Mouse (Mus musculus) hindbrain, embryonic 14.5 days (tissue): ENCODE data around the gene Pxylp1. TPM values are rescaled to one million over a fixed set of nuclear protein-coding genes. Genes with fewer than 3 reads are reported as not detected.

Experiments
- polyA plus RNA-seq: library from polyadenylated mRNA; unstranded; fragments of >200 nt; fragmentation: Nextera tagmentation; extraction: Ambion mirVana; gene quantifications from 2 replicates; pipeline ENCODE4 v1.2.1, GENCODE M21; 2014

Gene Pxylp1
- polyA plus RNA-seq, 1 experiment from 2014 or later = 34.6 TPM

Other genes with a start within 250 kb of the Pxylp1 start
- gene Zbtb38, start 139.8 kb downstream of the Pxylp1 start, polyA plus RNA-seq = 46.9 and 52.2 TPM in 2 replicates
- gene Spsb4, start 126.2 kb upstream of the Pxylp1 start, polyA plus RNA-seq = 26.6 and 34.0 TPM in 2 replicates
- gene Slc25a36, start 218.5 kb upstream of the Pxylp1 start, polyA plus RNA-seq = 95.4 and 99.2 TPM in 2 replicates